Mouse (Mus musculus) cortical plate, adult 2 months (tissue): ENCODE measurements around the gene Pla2g5.

Source experiments
- CTCF ChIP-seq: fragments of 200-500 bp; IDR thresholded peaks from 2 replicates; pipeline ENCODE4 v1.5.1; 2011; ENCODE audit warnings: mild to moderate bottlenecking, control low read depth, low read length; ENCODE audit not compliant: insufficient read depth; ENCODE audit errors: extremely low read depth
- POLR2A ChIP-seq: fragments of 200-500 bp; IDR thresholded peaks from 2 replicates; pipeline ENCODE4 v1.6.1; 2011; ENCODE audit warnings: mild to moderate bottlenecking, low read length, control low read depth; ENCODE audit not compliant: insufficient read depth; ENCODE audit errors: extremely low read depth

DNA sequence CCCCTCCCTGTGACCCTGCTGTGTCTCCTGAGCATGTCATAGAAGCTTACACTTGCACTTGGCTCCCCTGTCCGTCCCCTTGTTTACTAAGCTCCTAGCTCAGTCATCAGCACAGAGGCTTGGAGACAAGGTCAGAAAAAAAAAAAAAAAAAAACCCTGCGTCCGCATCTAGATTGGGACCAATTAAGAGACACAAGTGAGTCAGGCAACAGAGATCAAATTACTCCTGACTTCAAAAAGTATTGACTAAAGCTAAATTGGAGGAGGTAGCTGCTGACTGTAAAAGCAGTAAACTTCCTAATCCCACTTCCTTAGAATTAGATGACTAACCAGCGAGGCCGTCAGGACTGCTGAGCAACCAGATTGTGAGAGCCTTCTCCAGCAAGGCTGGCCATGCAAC is 1.8 kb upstream of the Pla2g5 start:
- no peak for TF ChIP-seq CTCF
- TF ChIP-seq POLR2A: no peak
